Mouse (Mus musculus): ENCODE results near the gene Foxe3. TPM values are rescaled to one million over a fixed set of nuclear protein-coding genes. Genes with fewer than 3 reads are reported as not detected.

Foxe3 gene
- polyA plus RNA-seq, 1 experiment from 2014 or later, result not detected

DNA sequence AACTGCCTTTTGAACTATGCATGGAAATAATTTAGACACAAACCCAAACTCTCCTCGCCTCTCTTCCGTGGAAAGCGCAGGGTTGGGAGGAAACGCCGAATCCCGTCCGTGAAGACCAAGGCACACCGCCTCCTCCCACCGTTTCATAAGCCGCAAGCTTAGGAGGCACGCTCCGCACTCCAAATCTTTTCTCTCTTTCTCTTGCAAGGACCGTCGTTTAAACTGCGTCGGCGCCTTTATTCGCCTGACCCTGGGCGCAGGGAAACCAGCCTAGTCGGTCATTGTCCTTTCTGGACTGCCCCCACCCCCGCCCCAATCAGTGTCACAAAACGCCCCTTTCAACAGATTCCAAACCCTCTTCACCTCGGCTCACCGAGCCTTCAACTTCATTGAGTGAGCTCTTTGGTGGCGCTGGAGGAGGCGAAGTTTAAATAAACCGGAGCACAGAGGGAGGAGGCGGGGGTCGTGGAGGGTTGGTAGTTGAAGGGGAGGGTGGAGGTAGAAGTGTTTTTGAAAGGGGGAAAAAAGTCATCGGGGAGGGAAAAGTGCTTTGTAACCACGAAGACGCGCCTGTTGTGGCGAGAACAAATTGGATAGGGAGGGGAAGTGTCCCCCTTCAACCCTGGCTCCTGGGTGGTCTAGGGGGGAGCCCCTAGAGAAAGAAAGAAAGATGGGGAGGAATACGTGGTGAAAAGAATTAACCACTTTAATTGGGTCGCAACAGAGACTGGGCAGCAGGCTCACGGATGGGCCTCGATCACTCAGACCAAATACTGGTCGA, 23.0 kb downstream of the Foxe3 start:
- peak; percentile 52 for DNase-seq

DNA sequence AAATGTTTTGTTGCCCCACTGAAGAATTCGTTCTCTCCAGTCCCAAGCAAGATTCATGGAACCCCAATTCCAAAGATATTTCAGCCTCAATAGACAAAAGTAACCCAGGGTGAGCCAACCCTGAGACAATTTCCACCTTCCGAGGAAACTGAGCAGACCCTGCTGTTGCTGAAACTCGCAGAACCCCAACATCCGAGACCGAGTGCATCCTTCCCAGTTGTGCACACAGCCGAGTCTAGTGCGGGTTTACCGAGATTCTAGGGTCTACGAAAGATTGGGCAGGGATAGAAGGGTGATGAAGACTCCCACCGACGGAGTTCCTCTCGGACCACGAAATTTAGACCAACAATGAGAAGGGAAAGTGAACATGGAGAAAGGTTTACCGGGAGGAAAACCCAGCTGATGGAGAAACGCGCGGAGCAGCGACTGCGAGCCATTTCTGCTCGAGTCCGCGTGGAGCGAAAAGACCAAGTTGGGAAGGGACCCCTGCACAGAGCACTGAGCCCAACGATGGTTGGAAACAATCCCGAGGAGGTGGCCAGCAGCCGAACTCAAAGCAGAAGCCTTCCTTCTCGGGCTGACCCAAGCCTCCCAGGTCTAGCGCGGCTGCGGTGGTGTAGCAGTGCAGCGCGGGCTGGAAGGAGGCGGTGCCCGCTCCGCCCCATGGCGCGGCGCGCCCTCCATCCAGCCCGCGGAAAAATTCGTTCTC, 24.0 kb downstream of the Foxe3 start:
- Histone ChIP-seq H3K27ac (replicated peaks; ENCODE audit: low read depth, low read length) (no peak overlapping the region), H3K9me3 (ENCODE audit: control insufficient read depth, low read length) (no peaks in the 10 kb centered on the region), H3K9ac (replicated peaks; ENCODE audit: low read length) (no peak overlapping the region), H3K27me3 (ENCODE audit: control insufficient read depth, insufficient read depth, low read length) (peaks cover 93% of the 10 kb centered on the region), H3K4me2 (ENCODE audit: low read length) (peak overlapping the region; percentile 30; the same call in 1 of the 2 replicates), H3K36me3 (ENCODE audit: control insufficient read depth, insufficient read depth, low read length) (no peaks in the 10 kb centered on the region), H3K4me3 (replicated peaks; ENCODE audit: low read depth, low read length) (no peak overlapping the region), H3K4me1 (ENCODE audit: control insufficient read depth, insufficient read depth, low read length) (0 out of 2 replicates have a peak, but pooled peaks cover 2% of the 10 kb centered on the region)
- under 1% methylated on average over 42 of the region's 42 CpGs for WGBS
- DNase-seq (peak; percentile 55), ATAC-seq (ENCODE audit: low FRiP score, low TSS enrichment) (no peak)

More for the DNA sequence above, 23.0 kb downstream of the Foxe3 start:
- H3K27ac ChIP-seq (replicated peaks; ENCODE audit: low read depth, low read length), result no peak overlapping the region
- H3K4me2 ChIP-seq (ENCODE audit: low read length), result no peak overlapping the region
- ATAC-seq (ENCODE audit: low FRiP score, low TSS enrichment), result no peak
- H3K4me1 ChIP-seq (ENCODE audit: control insufficient read depth, insufficient read depth, low read length), result 0 out of 2 replicates have a peak, but pooled peaks cover 5% of the 10 kb centered on the region
- no peaks in the 10 kb centered on the region for H3K36me3 ChIP-seq (ENCODE audit: control insufficient read depth, insufficient read depth, low read length)
- 0 out of 2 replicates have a peak overlapping the region, but pooled peaks have one; percentile 7 for H3K4me3 ChIP-seq (replicated peaks; ENCODE audit: low read depth, low read length)
- no peak overlapping the region for H3K9ac ChIP-seq (replicated peaks; ENCODE audit: low read length)
- peaks cover 99% of the 10 kb centered on the region for H3K27me3 ChIP-seq (ENCODE audit: control insufficient read depth, insufficient read depth, low read length)
- under 1% methylated on average over 39 of the region's 39 CpGs for WGBS
- no peaks in the 10 kb centered on the region for H3K9me3 ChIP-seq (ENCODE audit: control insufficient read depth, low read length)

DNA sequence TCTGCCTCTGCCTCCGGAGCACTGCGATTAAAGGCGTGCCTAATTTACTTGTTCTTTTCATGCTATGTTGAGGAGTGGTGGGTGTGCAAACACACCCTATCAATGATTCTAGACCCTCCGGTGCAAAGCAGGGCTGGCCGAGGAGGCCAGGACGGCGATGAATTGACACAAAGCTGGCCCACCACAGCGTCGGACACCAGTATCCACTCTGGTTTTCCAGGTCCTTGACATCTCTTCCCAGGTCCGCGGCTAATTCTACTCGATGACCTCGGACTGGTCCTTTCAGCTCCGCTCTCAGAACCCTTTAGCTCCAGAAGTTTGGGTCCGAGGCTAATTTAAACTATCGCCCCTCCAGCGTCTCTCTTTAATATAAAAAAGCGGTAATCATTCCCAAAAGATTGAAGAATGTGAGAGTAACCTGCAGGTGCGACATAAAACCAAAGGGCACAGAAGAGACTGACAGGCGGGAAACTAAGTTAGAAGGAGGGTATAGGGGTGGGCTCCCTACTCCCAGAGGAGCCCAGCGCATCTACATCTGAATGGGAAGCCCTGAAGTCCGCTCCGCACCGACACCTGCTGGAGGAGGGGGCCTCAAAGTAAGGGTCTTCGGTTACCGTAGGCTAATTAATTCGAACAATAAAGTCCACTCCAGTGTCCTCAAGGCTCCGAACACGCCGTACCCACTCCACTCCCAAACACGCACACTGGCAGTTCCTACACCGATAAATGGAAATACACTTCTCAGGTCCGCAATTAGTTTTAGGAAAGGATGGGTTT, 24.8 kb downstream of the Foxe3 start:
- H3K27me3 ChIP-seq (ENCODE audit: control insufficient read depth, insufficient read depth, low read length), result peaks cover 85% of the 10 kb centered on the region
- no peaks in the 10 kb centered on the region for H3K36me3 ChIP-seq (ENCODE audit: control insufficient read depth, insufficient read depth, low read length)
- H3K9me3 ChIP-seq (ENCODE audit: control insufficient read depth, low read length), result no peaks in the 10 kb centered on the region
- no peak overlapping the region for H3K9ac ChIP-seq (replicated peaks; ENCODE audit: low read length)
- H3K4me2 ChIP-seq (ENCODE audit: low read length), result no peak overlapping the region
- 0 out of 2 replicates have a peak, but pooled peaks cover 2% of the 10 kb centered on the region for H3K4me1 ChIP-seq (ENCODE audit: control insufficient read depth, insufficient read depth, low read length)
- H3K4me3 ChIP-seq (replicated peaks; ENCODE audit: low read depth, low read length), result no peak overlapping the region
- DNase-seq (no peak), ATAC-seq (ENCODE audit: low FRiP score, low TSS enrichment) (no peak)
- 1% methylated on average over 33 of the region's 33 CpGs for WGBS
- no peak overlapping the region for H3K27ac ChIP-seq (replicated peaks; ENCODE audit: low read depth, low read length)

DNA sequence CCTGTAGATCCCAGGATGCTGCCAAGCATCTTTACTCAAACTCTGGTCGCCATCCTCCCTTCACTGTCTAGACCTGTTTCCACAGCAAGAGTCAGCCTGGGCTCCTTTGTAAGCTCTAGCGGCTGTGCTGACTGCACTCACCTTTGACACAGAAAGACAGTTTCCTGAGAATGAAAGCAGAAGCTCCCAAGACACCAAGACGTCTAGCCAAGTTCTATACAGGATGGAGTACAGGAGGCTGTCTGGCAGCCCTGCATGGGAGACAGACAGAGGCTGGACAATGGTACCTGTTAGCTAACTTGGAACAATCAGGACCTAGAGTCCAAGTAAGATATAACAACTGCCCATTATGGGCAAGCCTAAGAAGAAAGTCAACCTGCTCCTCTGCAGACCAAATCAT, 25.9 kb downstream of the Foxe3 start:
- Histone ChIP-seq H3K27ac (replicated peaks; ENCODE audit: low read depth, low read length) (no peak overlapping the region), H3K4me1 (ENCODE audit: control insufficient read depth, insufficient read depth, low read length) (0 out of 2 replicates have a peak, but pooled peaks cover 2% of the 10 kb centered on the region), H3K4me2 (ENCODE audit: low read length) (no peak overlapping the region), H3K9ac (replicated peaks; ENCODE audit: low read length) (no peak overlapping the region), H3K4me3 (replicated peaks; ENCODE audit: low read depth, low read length) (no peak overlapping the region), H3K27me3 (ENCODE audit: control insufficient read depth, insufficient read depth, low read length) (peaks cover 73% of the 10 kb centered on the region), H3K36me3 (ENCODE audit: control insufficient read depth, insufficient read depth, low read length) (no peaks in the 10 kb centered on the region), H3K9me3 (ENCODE audit: control insufficient read depth, low read length) (no peaks in the 10 kb centered on the region)
- DNase-seq (no peak), ATAC-seq (ENCODE audit: low FRiP score, low TSS enrichment) (no peak)
- 11% methylated on average over 3 of the region's 3 CpGs for WGBS

DNA sequence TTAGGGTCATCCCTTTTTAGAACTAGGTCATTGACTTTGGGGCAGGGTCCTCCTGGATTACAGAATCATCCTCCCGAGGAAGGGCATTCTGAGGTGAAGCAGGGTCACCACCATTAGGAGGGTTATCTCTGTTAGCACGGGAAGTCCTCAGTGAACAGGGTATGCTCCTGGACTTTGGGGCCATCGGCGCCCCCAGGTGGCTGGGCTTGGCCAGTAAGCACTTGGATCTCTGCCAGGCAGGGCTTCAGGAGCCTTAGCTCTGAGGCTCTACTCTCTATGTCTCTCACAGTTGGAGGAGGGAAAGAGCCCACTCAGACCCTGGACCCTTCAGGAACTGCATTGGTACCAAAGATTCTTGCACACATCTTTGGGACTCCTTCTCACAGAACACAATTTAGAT, 28.0 kb downstream of the Foxe3 start:
- no peak overlapping the region for H3K4me2 ChIP-seq (ENCODE audit: low read length)
- no peak overlapping the region for H3K27ac ChIP-seq (replicated peaks; ENCODE audit: low read depth, low read length)
- ATAC-seq (ENCODE audit: low FRiP score, low TSS enrichment) (no peak), DNase-seq (no peak)
- H3K36me3 ChIP-seq (ENCODE audit: control insufficient read depth, insufficient read depth, low read length), result no peaks in the 10 kb centered on the region
- 0 out of 2 replicates have a peak, but pooled peaks cover 2% of the 10 kb centered on the region for H3K4me1 ChIP-seq (ENCODE audit: control insufficient read depth, insufficient read depth, low read length)
- H3K9me3 ChIP-seq (ENCODE audit: control insufficient read depth, low read length), result no peaks in the 10 kb centered on the region
- peaks cover 54% of the 10 kb centered on the region for H3K27me3 ChIP-seq (ENCODE audit: control insufficient read depth, insufficient read depth, low read length)
- H3K4me3 ChIP-seq (replicated peaks; ENCODE audit: low read depth, low read length), result no peak overlapping the region
- no peak overlapping the region for H3K9ac ChIP-seq (replicated peaks; ENCODE audit: low read length)
- WGBS, result 16% methylated on average over 4 of the region's 4 CpGs

DNA sequence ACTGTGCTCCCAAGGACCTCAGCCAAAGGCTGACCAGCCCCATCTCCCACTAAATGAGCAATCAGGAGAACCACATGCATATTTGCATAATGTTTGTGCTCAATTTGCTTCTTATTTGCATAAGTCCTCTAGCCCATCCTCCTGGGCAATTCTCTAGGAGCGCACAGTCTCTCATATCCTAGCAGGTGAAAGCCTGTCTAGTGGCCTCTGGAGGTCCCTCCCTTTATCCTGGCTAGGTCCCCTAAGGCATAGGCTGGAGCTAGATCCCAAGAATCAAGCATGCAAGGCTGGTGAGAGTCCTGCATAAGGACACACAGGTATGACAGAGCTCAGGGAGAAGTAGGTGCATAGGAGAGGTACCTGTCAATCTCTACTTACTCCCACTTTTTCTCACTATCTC, 43.6 kb downstream of the Foxe3 start:
- no peak for ATAC-seq (ENCODE audit: low FRiP score, low TSS enrichment)
- Histone ChIP-seq H3K4me2 (ENCODE audit: low read length) (no peak overlapping the region), H3K9ac (replicated peaks; ENCODE audit: low read length) (no peak overlapping the region), H3K9me3 (ENCODE audit: control insufficient read depth, low read length) (no peaks in the 10 kb centered on the region), H3K36me3 (ENCODE audit: control insufficient read depth, insufficient read depth, low read length) (no peaks in the 10 kb centered on the region), H3K27ac (replicated peaks; ENCODE audit: low read depth, low read length) (no peak overlapping the region), H3K4me1 (ENCODE audit: control insufficient read depth, insufficient read depth, low read length) (no peaks in the 10 kb centered on the region), H3K27me3 (ENCODE audit: control insufficient read depth, insufficient read depth, low read length) (no peaks in the 10 kb centered on the region), H3K4me3 (replicated peaks; ENCODE audit: low read depth, low read length) (no peak overlapping the region)
- 60% methylated on average over 1 of the region's 1 CpGs for WGBS
- DNase-seq, result no peak

DNA sequence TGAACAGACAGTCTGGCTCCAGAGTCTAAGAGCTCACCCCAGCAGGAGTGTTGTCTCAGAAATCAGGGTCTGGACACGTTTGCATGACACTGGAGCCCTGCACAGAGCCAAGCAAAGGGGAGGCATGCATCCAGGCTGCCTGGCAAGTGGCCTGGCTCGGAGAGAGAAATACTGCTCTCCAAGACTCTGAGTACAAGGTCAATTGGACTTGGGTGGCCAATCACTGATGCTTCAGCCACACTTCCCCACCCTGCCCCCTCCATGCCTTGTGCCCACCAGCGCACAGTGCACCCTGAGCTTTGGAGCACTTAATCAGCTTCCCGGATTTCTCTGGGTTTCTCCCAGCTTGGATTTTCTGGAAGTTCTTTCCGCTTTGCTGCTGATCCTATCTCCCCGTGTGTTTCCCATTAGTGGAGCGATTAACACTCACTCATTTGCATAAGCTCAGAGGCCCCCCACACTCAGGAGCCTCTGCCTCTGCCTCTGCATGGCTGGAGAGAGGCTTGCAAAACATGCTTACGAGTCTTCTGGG, 49.3 kb downstream of the Foxe3 start:
- WGBS, result 19% methylated on average over 8 of the region's 8 CpGs
- no peaks in the 10 kb centered on the region for H3K4me1 ChIP-seq (ENCODE audit: control insufficient read depth, insufficient read depth, low read length)
- ATAC-seq (ENCODE audit: low FRiP score, low TSS enrichment) (no peak), DNase-seq (peak; percentile 10)
- H3K4me3 ChIP-seq (replicated peaks; ENCODE audit: low read depth, low read length), result no peak overlapping the region
- no peak overlapping the region for H3K9ac ChIP-seq (replicated peaks; ENCODE audit: low read length)
- no peaks in the 10 kb centered on the region for H3K36me3 ChIP-seq (ENCODE audit: control insufficient read depth, insufficient read depth, low read length)
- no peaks in the 10 kb centered on the region for H3K27me3 ChIP-seq (ENCODE audit: control insufficient read depth, insufficient read depth, low read length)
- no peak overlapping the region for H3K27ac ChIP-seq (replicated peaks; ENCODE audit: low read depth, low read length)
- no peak overlapping the region for H3K4me2 ChIP-seq (ENCODE audit: low read length)
- no peaks in the 10 kb centered on the region for H3K9me3 ChIP-seq (ENCODE audit: control insufficient read depth, low read length)
